Mouse (Mus musculus) megakaryocyte-erythroid progenitor cell, adult 5-6 weeks (primary cell): ENCODE measurements around the gene Dmpk. TPM values are rescaled to one million over a fixed set of nuclear protein-coding genes. Genes with fewer than 3 reads are reported as not detected.
A peak's percentile ranks its signal among the peaks of the same experiment; 100 is the strongest.

Experiments
- ATAC-seq: replicated peaks from 2 replicates; pipeline ENCODE4 v1.8.0; 2016; ENCODE audit warnings: mild to moderate bottlenecking, inconsistent platforms; ENCODE audit not compliant: severe bottlenecking, poor library complexity, low FRiP score, low TSS enrichment
- total RNA-seq, 2 experiments: library from RNA; stranded (forward) in 1 of 2; stranded (reverse) in 1 of 2; fragments of 200-1000, 215-1000 nt in 1 of 2; fragments of >200 nt in 1 of 2; fragmentation: Nextera tagmentation in 1 of 2; gene quantifications; 2 replicates each; pipeline ENCODE4 v1.2.3; 2014 to 2017

Dmpk gene
- total RNA-seq, 2 experiments from 2014 or later: 3.9 to 19.8 TPM

DNA sequence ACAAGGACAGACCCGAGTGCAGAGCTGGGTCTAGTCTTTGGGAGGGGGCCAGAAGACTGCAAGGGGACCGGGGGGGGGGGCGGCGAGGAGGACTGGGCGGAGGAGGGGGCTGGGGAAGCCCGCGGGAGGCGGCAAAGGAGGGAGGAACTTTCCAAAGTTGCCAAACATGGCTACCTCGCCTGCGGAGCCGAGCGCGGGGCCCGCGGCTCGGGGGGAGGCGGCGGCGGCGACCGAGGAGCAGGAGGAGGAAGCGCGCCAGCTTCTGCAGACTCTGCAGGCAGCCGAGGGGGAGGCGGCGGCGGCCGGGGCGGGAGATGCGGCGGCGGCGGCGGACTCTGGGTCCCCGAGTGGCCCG lies 10.8 kb downstream of the Dmpk start, which contains the start of gene Six5:
Six5 (plus strand) TSS at position 124 of the 355 bp plus-strand sequence.
- ATAC-seq: no peak

DNA sequence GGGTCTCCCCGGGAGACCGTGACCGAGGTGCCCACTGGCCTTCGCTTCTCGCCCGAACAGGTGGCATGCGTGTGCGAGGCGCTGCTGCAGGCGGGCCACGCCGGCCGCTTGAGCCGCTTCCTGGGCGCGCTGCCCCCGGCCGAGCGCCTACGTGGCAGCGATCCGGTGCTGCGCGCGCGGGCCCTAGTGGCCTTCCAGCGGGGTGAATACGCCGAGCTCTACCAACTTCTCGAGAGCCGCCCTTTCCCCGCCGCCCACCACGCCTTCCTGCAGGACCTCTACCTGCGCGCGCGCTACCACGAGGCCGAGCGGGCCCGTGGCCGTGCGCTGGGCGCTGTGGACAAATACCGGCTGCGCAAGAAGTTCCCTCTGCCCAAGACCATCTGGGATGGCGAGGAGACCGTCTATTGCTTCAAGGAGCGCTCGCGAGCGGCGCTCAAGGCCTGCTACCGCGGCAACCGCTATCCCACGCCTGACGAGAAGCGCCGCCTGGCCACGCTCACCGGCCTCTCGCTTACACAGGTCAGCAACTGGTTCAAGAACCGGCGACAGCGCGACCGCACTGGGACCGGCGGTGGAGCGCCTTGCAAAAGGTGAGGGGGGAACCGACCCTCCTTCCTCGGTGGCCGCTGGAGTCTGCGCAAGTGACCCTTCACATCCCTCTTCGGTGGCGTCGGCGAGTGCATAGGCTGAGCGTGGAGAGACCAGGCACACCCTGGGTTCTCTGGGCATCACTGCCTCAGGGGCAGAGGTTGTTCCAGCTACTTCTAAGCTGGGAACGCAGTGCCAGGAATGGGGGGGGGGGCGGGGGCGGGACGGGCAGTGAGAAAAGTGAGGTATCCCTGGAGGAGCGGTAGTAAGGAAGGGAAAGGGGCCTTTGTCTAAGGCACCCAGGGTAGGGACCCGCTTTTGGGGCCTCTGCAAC lies 11.4 kb downstream of the Dmpk start:
- ATAC-seq: no peak

DNA sequence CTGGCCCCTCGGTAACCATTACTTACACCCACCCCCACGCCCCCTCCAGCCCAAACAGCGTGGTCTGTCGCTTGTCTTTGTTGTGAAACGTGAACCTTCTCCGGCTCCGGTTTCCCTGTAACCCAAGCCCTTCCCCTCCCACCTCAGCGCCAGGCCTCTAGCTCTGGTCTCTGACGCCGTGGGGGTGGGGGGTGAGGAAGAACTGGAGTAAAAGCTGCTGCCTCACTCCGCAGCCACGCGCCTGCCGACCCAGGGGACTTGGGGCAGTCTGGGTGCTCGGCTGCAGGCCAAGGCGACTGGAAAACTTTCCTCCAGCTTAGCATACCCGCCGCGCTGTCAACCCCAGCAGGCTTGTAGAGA lies 12.1 kb downstream of the Dmpk start:
- ATAC-seq: no peak

DNA sequence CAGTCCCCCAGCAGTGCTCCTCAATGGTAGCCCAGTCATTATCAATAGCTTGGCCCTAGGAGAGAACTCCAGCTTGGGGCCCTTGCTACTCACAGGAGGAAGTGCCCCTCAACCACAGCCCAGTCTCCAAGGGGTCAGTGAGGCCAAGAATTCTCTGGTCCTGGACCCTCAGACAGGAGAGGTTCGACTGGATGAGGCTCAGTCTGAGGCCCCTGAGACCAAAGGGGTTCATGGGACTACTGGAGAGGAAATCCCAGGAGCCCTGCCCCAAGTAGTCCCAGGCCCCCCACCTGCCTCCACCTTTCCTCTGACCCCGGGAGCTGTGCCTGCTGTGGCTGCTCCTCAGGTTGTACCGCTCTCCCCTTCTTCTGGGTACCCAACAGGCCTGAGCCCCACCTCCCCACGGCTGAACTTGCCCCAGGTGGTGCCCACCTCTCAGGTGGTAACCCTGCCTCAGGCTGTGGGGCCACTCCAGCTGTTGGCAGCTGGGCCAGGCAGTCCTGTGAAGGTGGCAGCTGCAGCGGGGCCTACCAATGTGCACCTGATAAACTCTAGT lies 12.8 kb downstream of the Dmpk start:
- no peak for ATAC-seq

DNA sequence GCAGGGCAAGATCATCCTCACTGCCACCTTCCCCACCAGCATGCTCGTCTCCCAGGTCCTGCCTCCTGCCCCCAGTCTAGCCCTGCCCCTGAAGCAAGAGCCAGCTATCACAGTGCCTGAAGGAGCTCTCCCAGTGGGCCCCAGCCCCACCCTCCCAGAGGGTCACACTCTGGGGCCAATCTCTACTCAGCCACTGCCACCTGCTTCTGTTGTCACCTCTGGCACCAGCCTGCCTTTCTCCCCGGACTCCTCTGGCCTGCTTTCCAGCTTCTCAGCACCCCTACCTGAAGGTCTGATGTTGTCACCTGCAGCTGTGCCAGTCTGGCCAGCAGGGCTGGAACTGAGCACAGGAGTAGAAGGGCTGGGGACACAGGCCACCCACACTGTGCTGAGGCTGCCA lies 13.6 kb downstream of the Dmpk start:
- ATAC-seq: no peak

DNA sequence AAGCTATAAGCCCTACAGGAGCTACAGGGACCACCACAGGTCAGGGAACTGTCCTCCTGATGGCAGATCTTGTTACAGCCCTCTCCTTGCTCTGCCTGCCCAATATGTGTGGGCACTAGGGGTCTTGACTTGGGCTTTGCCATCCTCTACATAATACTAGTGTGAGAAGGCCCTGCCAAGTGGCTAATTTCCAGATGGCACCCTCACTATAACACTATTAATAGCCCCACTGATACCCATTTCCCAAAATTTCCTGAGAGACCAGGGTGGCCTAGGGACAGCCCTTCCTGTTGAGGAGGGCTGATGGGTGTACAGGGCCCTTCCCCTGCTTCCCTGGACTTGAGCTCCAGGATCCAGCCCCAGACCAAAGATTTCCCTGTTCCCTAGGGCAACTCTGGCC lies 14.2 kb downstream of the Dmpk start:
- no peak for ATAC-seq

DNA sequence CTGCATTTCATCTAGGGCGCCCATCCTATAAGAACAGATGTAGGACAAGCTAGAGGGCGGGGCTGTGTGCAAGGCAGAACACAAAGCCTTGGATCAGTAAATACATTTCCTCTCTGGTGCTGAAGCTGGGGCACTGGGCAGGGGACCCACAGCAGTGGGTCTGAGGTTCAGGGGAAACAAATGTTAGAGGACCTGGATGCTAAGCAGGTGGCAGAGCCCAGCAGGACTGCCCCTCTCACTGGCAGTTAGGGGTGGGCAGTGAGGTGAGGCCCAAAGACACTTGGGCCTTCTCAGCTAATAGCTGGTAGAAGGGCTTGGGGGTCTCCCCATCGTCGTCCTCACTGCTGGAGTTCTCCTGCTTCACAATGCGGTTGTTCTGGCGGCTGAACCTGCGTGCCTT lies 15.2 kb downstream of the Dmpk start:
- ATAC-seq: no peak

DNA sequence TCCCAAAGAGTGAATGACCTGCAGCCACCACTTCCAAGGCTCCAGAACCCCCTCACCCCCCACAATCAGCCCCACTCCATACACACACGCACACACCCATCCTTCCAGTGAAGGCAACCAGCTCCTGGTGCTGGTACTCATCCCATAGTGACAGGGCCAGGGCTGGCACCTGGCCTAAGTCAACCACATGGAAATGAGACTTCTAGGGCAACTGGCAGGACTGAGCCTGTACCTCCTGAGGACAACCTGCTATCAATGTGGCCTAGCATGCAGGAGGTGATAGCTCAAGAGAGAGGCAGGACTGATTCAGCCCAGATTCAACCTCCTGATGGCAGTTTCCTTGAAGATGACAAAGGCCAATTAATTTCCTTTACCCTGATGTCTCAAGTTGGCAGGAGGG lies 16.6 kb downstream of the Dmpk start:
- no peak for ATAC-seq

DNA sequence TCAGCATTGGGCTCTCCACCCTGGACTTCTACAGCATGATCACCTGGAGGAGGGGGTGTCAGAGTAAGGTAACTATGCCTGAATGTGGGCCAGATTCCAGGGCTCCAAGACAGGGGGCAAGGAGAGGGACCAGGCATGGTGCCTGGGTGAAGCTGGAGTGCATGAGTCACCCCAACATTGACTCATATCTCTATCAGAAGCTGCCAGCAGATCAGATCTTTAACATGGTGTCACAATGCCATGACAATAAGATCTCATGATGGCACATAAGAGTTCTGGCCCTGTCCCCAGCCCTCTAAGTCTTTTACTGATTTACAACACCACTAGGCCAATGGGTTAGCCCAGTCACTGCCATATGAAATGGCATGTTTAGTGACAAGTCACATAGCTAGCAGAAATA lies 20.1 kb downstream of the Dmpk start:
- ATAC-seq: no peak

DNA sequence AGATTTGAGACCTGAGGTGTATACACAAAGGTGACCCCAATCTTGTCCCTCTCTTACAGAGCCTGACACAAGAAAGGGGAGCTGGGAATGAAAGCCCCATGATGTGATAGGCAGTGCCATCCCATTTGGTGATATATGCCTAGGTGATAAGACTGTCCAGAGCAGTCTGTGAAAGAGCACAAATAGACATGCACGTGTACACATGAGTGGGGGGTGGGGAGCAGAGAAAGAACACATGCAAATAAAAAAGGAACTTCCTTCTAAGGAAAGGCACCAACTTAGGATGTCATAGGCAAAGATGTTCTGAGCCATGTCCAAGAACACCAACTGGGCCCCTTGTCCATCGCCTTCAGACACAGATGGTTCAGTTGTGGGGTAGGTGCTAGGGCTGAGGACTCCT lies 20.8 kb downstream of the Dmpk start:
- no peak for ATAC-seq

DNA sequence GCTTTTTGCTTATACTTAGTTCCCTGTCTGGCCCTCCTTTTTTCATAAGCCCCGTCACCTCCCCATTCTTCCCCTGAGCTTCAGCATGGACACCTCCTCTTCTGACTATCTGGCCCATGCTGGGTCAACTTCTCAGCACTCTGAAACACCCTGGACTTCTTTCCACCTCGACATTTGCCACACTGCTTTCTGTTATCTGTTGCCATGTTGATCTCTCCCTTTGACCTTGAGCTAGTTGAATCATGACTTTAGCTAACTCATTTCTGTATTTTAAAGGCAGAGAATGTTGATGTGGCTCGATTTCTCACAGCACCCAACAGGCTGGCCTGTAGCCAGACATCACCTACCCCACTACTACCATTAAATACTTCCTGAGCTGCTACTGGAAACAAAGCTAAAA lies 23.8 kb downstream of the Dmpk start:
- no peak for ATAC-seq

DNA sequence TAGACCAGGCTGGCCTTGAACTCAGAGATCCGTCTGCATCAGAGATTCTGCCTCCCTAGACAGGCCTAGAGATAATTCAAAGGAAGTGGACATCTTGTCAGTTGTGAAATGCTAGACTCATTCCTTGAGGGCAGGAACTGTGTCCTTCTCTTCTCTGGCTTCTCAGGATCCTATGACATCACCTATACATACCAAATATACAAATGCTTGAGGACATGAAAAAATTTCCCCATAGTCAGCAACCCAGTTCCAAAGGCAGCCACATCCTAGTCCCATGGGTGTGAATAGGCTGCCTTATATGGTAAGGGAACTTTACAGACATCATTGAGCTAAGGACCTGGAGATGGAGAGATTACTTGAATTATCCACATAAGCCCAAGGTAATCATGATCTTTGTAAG lies 25.9 kb downstream of the Dmpk start:
- no peak for ATAC-seq

DNA sequence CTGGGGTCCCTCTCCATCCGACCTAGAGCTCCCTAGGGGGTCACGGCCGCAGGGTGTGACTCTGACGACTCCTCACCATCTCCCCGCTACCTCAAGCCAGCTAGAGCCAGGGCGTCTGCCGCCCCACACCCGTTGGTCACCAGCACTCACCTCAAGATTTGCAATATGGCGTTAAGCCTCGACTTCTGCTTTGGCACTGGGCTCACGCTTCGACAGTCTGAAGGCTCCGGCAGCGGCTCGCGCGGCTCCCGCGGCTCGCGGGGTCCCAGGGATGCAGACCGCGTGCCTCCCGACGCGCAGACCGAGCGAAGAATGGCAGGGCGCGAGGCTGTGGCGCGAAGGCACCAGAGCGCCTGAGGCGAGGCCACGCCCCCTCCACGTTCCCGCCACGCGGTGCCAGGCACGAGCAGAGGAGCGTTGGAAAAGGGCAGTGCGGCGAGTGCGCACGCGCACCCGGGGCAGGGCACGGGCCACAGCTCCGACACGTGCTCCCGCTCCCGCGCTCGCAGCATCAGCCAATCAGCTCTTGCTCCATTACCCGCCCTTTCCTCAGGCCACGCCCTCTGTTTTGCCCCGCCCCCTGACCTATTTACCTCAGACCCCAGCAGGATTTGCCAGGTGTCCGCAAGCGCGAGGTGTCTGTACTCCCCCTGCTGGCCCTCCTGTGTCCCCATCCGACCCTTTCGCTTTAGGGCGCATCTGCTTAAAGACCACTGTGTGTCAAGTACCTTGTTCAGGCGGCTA lies 34.6 kb downstream of the Dmpk start, which contains the start of gene Gm4969:
Gm4969 (minus strand) TSS at position 341 of the 744 bp plus-strand sequence.
- no peak for ATAC-seq

DNA sequence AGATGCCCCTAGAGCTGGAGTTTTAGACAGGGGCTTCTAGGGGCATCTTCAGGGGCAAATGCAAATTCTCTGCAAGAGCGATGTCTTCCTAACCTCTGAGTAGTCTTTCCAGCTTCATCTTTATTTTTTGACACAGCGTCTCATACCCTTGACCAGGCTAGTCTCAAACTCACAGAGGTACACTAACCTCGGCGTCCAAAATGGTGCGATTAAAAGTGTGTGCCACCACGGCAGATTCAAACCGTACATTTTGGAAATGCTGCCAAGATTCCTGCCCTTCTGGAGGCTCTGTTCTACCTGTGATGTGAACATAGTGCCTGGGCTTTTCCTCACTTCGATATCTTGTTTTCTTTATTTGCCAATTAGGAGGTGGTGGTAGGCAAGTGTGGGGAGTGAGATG lies 35.4 kb downstream of the Dmpk start:
- no peak for ATAC-seq

DNA sequence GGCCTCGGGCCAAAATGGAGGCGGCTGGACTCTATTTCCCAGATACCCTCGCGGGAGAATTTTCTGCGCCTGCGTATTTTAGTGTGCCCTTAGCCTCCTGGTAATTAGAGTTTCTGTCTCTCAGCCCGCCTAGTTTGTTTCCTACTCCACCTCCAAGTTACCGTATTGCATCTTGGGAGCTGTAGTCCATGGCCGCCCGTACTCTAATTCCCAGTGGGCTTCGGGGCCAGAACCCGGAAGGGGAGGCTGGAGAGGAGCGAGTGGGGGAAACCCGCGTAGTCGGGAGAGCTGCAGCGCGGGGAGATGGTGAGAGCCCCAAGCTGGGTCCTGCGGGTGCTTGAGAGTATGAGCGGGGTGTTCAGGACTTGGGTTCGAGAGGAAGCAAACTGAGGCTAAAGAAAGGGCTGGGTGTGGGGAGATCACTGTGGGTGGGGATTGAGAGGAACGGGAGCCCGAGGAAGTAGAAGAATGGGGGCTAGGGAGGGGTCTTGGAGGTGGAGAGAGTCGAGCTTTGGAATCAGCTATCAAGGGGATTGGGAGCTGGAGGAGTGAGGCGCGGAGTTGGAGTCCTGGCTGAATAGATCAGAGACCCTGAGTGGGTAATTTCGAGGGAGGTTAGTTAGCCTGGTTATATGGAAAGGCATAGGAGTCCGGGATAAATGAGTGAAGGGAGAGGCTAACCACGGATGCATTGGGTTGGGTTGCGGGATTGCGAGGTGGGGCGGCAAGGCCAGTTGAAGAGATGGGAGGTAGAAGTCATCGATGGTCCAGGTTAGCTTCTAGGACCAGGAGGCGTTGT lies 36.2 kb downstream of the Dmpk start, which contains the start of gene Fbxo46:
Fbxo46 (plus strand) TSS at position 229 of the 799 bp plus-strand sequence.
- ATAC-seq: peak; percentile 100

DNA sequence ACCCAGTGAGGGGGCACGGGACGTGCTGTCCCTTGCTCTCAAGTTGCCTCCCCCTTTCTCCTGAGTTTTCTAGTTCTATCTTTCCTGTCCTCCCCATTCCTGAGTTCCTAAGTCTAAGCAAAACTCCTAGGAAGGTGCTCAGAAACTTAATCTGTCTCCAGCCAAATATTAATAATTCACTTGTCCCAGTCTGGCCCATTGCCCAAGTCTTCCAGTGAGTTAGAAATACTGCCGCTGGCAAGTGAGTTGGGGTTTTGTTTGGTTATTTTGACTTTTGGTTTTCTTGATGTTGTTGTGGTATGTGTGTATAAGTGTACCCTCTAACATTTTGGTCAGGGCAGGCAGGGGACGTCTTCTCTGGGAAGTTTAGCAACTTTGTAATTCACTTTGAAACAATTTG lies 38.0 kb downstream of the Dmpk start:
- ATAC-seq: no peak

DNA sequence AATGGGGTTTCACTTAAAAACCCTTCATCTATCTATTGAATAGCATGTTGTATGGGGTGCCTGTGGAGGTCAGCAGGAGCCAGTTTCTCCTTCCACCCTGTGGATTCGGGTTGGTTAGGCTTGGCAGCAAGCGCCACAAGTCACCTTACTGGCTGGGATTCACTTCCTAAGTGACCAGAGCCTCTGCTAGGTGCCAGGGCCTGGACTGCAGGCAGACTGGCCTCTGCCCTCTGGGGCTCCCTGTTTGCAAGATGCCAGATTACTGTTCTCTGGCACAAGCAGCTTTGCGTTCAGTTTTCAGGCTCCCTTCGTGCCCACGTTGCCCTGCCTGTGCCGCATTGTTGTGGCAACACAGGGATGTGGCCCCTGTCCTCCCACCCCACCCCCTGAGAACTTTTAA lies 41.1 kb downstream of the Dmpk start:
- ATAC-seq: no peak

DNA sequence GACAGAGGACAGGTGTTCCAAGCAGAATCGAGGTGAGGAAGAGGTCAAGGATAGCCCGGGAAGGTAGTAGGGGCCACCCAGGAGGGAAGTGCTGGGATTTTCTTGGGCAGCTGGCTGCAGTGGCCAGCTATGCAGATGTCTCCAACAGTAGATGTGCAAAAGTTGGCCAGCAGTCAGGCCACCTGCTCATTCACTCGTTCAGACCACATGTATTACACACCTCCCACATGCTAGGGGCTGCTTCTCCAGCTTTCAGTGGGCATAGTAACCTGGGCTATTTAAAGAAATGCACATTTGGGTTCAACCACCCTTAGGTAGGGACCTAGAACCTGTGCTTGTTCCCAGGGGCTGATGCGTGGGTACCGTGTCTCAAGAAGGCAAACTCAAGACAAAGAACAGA lies 44.1 kb downstream of the Dmpk start:
- ATAC-seq: no peak

DNA sequence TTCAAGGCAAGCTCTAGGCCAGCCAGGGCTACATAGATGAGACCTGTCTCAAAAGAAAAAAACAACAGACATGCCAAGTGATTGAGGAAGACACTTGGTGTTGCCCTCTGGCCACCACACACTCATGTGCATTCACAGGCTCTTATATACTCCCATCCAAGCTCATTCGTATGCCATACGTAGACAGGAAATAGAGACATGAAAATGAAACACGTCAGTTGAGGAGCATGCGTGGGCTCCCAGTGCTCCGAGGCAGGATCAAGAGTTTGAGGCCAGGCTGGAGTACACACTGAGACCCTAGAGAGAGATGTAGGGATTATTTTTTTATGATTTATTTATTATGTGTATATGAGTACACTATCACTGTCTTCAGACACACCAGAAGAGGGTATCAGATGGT lies 45.7 kb downstream of the Dmpk start:
- ATAC-seq: no peak

DNA sequence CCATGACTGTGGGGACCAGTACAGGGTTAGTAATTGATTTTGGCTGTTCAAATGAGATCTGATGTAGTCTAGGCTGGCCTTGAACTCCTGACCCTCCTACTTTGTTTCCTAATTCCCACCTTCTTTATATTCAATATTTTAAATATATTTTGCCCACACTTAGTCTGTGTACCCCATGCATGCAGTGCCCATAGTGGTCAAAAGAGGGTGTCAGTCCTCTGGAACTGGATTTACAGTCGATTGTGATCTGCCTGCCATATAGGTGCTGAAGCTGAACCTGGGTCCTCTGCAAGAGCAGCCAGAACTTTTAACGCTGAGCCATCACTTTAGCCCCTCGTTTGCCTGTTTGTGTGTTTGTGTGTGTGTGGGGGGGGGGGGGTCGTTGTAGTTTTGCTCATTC lies 47.0 kb downstream of the Dmpk start:
- 0 out of 2 replicates have a peak, but pooled peaks have one; percentile 36 for ATAC-seq
